Mouse (Mus musculus): ENCODE results near the gene Bdkrb2.

Gene Bdkrb2

DNA sequence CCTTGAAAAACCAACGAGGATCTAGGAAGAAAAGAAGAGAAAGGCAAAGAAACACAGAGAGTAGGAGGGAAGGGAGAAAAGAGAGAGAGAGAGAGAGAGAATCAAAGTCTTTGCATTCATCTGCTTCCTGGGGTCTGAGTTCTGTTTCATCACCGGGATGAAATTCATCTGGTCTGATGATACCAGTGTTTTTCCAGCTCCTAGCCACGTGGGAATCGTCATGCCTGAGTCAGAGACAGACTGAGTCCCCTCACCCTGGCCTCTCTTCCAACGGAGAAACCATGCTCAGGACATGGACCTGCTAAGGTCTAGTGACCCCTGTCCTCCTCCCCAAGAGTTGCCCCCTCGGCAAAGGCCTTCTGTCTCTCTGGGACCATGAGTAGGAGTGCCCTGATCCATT lies 16.5 kb upstream of the Bdkrb2 start:
- CTCF ChIA-PET = no interaction called here

DNA sequence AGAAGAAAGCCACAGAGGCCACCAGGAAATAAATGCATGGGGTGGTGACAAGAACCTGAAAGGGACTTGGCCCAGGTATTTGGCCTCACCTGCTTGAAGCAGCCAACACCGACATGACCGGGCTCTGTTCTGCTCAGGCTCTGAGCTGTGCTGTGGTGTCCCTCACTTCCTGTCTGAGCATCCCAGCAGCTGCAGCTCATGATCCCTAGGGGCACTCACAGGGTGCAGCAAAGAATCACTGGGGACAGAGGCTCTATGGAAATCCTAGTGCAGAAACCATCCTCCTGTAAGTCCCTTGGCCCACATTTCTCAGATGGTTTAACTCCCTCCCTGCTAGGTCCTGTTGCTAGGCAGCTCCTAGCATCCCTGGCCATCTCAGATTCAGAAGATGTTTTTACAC lies 15.9 kb upstream of the Bdkrb2 start:
- CTCF ChIA-PET = no interaction called here

DNA sequence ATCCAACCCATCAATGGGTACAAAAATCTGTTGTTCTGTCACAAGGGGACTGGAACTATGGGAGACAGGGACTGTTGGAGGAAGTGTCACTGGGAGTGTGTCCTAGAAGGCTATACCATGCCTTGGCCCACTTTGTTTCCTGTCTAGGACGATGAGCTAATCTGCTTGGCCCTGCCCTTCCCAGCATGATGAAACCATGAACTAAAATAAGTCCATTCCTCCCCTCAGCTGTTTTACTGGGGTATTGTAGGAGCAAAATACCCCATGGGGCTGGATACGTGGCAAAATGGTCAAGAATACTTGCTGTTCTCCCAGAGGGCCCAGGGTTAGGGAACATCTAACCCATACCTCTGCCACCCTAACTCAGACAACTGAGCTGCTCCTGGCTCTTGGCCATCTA lies 15.0 kb upstream of the Bdkrb2 start:
- CTCF ChIA-PET = interaction anchor here (0.7 kb wide), 1 partner anchor 16 kb away, joined by 3 read pairs; no protein-coding TSS in a partner anchor

DNA sequence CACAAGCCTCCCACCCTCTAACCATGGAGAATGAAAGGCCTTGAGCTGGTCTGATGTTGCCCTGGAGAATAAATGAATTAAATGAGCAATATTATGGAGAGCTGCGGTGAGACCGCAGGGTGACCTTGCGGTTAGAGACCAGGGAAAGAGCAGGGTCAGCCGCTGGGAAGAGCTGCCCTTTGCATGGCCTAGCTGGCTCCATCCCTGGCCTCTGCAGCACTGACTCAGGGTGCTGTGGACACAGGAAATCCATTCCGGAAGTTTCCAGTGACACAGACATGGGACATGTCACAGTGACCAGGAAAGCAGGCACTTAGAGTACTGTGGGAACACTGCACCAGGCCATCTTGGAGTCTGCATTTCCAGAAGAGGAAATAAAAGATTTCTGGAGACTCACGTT lies 14.1 kb upstream of the Bdkrb2 start:
- CTCF ChIA-PET = no interaction called here

DNA sequence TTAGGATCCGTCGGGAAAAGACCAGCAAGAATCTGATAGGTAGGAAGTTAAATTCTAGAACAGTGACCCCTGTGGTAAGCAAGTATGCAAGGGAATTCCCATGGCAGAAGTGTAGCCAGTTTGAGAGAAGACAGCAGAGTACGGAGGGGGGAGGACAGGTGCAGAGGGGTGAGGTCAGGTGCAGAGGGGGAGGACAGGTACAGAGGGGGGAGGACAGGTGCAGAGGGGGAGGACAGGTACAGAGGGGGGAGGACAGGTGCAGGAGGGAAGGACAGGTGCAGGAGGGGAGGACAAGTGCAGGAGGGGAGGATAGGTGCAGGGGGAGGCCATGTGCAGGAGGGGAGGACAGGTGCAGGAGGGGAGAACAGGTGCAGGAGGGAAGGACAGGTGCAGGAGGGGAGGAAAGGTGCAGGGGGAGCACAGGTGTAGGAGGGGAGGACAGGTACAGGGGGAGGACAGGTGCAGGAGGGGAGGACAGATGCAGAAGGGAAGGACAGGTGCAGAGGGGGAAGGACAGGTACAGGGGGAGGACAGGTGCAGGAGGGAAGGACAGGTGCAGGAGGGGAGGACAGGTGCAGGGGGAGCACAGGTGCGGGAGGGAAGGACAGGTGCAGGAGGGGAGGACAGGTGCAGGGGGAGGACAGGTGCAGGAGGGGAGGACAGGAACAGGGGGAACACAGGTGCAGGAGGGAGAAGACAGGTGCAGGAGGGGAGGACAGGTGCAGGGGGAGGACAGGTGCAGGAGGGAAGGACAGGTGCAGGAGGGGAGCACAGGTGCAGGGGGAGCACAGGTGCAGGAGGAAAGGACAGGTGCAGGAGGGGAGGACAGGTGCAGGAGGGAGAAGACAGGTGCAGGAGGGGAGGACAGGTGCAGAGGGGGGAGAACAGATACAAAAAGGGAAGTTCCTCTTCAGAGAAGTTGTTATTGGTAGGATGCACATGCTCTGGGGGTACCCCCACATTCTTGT lies 12.9 kb upstream of the Bdkrb2 start:
- CTCF ChIA-PET = no interaction called here

DNA sequence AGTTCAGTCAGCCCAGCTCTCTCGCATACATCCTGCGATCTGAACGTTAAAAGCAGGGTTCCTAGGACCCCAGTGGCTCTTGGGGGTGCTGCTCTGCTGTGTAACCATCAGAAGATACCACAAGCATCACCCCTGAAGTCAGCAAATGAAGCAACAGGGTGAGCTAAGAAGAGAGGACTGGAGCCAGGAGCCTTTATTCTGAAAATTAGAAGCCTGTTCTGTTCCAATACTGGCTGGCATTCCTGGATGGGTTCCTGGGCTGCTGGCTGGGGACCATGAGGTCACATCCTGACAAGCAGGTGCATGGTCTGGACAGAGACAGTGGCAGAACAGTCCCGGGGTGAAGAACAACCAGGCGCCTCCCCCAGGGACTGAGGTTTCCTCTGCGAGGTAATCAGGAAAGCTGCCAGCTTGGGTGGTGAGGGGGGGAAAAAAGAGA lies 11.5 kb upstream of the Bdkrb2 start:
- CTCF ChIA-PET = no interaction called here

DNA sequence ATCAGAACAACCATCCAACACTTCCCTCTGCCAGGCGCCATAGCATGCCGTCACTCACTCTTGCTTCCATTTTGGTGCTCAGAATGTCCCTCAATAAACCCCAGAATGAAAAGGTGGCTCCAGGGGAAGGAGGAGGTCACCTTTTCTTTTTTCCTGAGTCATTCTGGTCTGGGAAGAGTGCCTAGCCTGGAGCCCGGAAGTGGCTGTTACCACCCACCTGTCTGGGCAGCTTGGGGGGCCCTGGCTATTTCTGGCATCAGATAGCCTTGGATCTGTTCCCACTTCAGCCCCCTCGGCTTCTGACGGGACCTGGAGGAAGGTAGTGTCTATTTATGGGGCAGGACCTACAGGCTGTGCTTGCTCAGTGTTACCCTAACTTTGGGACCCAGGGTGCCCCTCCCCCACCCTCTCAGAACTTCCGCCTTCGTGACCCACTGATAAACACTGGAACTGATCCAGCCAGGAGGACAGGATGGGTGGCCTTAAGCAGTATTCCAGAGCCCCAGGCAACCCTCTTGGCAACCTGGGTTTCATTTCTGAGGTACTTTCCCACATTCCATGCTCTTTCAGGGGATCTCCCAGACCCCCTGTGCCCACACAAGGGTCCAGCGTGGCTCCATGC lies 8.8 kb upstream of the Bdkrb2 start:
- CTCF ChIA-PET = no interaction called here

DNA sequence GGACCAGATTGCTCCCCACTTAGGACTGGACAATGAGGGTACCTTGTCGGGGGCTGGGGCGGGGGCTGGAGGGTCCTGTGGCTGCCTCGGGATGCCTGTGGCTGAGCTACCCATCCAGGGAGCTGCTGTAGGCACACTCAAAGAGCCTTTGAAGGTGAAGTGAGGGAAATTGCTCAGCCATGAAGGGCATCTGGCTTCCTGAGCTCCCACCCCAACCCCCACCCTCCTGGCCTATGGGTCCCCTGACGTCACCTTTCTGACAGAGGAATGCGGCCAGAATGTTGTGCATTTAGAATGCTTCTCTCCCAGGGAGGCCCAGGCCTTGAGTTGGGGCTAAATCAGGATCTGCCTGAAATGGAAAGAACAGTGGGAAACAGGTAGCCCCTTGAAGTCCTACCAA lies 7.9 kb upstream of the Bdkrb2 start:
- CTCF ChIA-PET = no interaction called here

DNA sequence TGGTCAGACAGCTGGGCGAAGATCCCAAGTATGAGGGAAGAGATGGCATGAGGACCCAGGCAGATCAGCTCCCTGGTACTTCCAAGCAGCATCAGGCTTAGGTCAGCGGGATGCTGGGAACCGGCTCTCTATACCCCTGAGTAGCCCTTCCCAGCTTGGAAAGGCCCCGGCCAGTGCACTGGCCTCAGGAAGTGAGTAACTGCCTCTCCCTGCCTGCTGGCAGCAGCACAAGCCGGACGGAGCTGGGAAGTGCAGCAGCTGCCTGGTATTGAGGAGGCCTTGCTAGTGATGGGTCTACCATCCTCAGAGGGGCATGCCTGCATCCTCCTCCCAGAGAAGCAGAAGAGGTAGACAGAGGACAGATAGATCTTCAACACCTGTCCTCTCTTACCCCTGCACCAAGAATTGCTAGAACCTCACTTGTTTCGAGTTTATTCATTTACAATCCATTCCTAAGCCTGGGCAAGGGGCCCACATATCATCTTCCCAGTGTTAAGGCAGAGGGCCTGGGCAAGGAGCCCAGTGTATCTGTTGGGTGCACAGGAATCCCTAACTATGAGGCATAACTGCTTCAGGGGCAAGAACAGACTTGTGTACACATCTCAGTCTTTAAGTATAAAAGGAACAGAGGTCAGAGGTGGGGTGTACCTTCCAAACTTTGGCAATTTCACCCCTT lies 5.6 kb upstream of the Bdkrb2 start:
- CTCF ChIA-PET = no interaction called here

DNA sequence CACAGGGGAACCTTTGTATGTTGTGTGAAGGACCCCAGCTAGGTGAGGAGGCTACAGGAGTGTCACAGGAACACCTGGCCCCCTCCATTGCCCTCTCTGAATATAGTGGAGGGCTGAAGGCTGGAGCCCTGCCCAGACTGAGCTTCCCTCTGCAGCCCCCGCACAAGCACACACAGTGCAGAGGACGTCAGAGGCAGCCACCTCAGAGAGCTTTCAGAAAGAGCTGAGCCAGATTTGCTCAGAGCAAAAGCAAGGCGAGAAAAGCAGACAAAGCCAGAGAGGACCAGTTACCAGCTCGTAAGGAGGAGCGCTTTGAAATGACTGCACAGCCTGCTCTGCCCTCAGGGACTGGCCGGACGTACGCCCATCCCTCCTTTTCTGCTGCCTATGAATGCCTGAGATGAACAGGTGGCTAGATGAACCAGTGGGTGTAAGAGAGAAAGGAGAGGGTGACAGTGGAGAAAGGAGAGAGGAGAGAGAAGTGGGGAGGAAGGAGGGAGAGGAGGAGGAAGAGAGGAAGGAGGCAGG lies 2.0 kb upstream of the Bdkrb2 start:
- CTCF ChIA-PET = no interaction called here

DNA sequence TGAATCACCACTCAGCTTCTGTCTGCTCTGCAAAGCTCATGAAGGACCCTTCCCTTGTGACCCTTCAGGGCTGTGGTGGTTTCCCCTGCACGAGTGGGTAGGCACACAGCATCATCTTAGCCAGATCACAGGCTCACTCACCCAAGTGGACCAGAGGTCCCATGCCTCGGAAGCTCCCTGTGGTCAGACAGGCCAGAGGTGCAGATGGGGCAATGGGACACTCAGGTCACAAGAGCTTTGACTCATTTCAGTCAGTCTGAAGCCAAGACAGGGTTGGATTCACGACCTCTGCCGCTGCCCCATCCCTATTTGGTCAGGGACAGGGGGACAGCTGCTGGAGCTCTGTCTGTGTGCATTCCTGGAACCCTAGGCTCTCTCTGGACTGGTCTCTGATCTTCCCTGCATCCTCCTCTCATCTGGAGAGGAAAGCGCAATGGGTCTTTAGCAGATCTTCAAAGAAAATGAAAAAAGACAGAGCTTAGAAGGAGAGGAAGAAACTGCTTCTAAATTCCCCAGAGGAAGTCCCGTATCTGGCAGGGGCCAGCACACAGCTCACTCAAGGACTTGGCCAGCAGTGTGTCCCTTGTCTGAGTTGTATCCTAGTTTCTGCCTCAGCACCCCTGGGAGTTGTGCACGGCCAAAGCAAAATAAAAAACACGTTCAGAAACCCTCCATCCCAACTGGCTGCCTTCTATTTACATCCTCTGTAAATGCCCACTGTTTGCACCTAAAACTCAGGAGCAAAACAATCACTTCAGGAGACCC lies 788 bp upstream of the Bdkrb2 start:
- CTCF ChIA-PET = no interaction called here

DNA sequence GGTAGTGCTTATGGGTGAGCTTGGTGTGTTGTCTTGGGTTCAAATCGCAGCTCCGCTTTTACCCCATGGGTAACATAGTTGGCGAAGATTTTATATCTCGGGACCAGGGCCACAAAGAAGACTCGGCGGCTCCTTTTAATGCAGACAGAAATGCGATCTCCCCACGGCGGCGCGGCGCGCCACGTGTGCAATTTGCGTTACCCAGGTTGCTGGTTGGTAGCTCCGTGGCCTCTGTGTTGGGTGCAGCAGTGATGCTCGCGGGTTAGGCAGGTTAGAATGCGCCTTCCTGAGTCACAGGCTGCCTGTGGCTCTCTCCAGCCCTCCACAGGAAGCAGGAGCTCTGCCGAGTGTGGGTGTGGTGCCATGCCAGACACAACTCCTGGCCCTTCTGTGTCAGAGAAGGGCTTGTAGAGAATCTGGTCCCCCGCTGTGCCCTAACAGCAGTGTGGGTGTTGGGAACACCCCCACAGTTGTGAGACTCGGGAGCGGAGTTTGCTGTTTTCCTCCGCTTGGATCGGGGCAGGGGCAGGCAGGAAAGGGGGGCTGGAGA lies 775 bp downstream of the Bdkrb2 start:
- CTCF ChIA-PET = no interaction called here

DNA sequence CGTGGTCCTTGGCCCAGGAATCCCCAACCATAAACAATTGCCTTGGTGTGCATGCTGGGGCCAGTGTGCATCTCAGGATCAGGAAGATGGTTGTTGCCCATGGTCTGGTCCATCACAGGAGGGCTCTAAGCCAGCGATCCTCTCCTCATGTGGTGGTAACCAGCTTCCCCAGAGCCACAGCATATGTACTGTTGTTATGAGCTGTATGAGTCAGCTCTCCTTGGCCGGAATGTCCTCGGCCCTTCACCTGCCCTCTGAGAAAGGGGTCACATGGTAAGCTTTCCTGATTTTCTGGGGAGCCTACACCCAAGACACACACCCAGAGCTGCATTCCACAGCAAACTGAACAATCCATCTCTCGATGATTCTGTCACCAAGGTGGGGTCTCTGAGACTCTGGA lies 2.2 kb downstream of the Bdkrb2 start:
- CTCF ChIA-PET = no interaction called here

DNA sequence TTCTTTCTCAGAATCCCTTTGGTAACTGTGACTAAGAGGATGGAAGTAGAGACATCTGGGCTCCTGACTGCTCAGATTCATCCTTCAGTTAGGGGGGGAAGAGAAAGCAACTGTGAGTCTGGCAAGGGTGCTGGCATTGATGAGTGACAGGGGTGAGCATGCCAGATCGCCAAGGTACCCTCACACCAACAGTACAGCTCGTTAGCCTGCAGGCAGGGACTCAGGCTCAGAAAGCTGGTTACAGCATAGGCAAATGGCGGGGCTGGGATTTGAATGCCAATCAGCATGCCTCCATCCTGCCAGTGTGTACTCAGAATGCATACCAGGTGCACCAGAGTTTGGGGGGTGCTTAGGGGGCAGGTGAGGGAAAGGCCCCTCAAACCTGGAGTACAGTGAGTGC lies 8.8 kb downstream of the Bdkrb2 start:
- CTCF ChIA-PET = no interaction called here

DNA sequence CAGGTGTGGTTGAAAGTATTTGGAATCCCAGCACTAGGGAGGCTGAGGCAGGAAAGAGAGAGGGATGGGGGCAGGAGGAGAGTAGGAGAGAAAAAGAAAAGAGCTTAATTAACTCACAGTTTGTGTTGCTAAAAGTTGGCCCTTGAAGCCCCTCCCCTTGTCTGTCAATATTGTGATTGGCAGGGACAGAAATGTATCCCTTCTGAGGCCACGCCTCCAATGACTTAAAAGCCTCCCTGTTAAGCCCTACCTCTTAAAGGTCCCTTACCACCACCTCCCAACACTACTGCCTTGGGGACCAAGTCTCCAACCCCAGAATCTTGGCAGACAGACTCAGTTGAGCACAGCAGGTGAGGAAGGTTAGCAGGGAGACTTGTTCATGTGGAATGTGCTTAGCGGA lies 9.6 kb downstream of the Bdkrb2 start:
- CTCF ChIA-PET = no interaction called here

DNA sequence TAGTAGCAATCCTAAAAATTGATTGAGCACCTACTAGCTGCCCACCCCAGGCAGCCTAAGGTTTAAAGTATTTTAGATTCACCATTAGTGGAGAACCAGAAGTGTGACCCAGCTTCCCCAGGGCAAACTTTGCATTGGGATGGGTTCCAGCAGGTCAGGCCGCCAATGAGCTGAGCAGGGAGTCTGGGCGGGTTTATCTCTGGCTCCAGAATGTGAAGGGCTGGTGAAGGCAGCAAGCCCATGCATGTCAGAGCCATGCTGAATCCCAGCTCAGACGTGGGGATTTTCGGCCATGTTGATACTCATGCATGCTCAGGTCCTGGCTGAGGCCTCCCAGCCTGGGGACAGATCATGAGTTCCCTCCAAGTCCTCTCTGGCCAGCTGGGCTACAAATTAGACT lies 11.3 kb downstream of the Bdkrb2 start:
- CTCF ChIA-PET = no interaction called here

DNA sequence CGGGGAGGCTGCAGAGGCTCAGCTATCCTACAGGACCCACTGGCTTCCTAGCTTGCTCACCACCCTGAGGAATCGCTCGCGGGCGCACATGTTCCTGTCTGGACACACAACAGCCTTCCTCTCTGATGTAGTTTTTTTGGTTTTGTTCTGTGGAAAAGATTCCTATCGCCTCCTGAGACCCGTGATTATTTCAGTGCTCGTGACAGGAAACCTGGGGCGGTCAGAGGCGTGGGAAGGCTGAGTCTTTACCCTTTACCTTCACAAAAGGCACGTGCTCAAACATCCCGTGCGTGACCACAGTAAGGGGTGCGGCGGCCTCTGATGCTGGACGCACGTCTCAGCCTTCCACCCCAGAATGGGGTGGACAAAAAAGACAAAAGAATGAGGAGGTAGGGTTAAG lies 17.5 kb downstream of the Bdkrb2 start:
- CTCF ChIA-PET = no interaction called here

DNA sequence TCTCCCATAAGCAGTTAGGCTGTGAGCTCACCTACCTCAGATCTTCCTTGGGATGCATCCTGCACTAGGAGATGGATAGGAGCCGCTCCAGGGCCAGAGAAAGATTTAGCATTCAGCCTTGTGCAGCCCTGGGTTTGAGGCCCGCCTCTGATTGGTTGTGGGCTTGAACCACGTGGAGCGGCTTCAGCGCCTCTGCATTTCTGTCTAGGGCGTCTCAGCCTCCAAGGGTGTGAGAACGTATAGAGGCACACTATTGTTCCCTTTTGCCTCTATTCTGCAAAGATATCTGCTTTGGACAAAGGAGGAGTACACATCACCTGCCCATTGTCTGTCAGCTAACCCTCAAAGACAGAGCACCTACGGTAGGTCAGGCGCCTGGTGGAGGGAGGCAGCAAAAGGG lies 19.5 kb downstream of the Bdkrb2 start:
- CTCF ChIA-PET = no interaction called here

DNA sequence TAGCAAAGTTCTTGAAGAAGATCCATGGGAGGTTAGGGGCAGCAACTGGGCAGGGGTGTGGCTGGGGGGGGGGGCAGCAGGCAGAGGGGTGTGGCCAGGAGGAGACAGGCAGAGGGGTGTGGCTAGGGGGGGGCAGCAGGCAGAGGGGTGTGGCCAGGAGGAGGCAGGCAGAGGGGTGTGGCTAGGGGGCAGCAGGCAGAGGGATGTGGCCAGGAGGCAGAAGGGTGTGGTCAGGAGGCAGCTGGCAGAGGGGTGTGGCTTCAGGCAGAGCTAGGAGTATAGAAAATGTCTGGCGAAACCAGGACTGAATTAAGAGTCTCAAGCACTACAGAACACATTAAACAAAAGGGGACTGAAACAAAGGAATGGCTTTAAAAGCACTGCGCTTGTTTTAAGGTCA lies 20.5 kb downstream of the Bdkrb2 start:
- CTCF ChIA-PET = interaction anchor here (0.6 kb wide), 1 partner anchor 15 kb away, joined by 11 read pairs; no protein-coding TSS in a partner anchor

DNA sequence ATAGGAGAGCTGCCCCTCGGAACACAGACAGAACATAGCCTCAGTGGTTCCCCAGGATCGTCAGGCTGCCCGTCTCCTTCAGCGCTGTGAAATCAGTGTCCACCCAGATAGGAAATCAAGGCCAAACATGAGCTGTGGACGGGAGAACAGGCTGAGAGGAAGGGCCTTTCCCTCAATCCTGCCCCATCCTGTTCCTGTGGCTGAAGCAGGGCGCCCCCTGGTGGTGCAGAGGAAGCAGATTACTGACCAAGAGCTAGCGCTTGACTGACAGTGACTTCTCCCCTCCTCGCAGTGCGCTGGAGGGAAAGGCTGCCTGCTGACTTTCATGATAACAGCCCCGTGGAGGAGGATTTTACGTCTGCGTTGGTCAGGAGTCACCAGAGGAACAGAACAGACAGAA lies 21.8 kb downstream of the Bdkrb2 start:
- CTCF ChIA-PET = no interaction called here

DNA sequence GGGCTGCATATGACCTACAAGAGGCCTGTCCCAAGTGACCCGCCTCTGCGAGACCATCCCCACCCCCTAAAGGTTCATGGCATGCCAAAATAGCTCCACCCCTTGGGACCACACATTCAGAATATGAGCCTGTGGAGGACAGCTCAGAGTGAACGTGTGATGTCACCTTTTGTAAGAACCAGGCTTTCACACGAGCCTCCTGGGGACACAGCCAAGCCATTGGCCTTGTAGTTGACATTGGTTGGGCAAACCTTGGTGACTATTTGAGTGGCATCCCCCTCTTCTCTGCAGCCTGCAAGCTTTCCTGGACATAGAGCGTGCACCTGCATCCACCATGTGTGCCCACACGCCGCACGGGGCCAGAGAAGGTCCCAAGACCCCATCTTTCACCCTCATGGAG lies 24.5 kb downstream of the Bdkrb2 start:
- CTCF ChIA-PET = interaction anchor here (0.6 kb wide), 1 partner anchor 13 kb away, joined by 7 read pairs; no protein-coding TSS in a partner anchor

DNA sequence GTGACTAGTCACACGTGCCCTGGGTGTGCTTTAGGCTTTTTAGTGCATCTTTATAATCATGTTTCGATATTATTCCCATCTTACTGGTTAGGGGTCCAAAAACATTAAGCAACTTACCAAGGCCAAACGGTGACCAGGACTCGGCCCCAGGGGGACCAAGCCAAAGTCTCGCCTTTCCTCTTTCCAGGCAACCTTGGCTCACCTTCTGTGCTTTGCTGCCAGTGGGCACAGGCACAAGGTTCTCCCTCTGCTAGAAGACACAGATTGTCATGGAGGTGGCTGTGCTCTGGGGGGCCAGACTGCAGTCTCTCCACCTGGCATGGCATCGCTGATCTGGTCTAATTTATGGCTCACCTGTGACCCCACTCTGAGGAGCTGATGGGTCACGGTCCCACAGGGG lies 27.8 kb downstream of the Bdkrb2 start:
- CTCF ChIA-PET = no interaction called here
